Mouse (Mus musculus) testis, adult 2 months (tissue): Measurements from ENCODE around the gene Aven. TPM values are rescaled to one million over a fixed set of nuclear protein-coding genes. Genes with fewer than 3 reads are reported as not detected.

Experiments
- H3K27ac ChIP-seq: fragments of 200-500 bp; 2 replicates; pipeline ENCODE4 v1.5.1; 2012; ENCODE audit warnings: low read depth, low read length; ENCODE audit not compliant: control insufficient read depth, insufficient read depth
- H3K27me3 ChIP-seq: fragments of 200-500 bp; 2 replicates; pipeline ENCODE4 v1.6.1; 2012; ENCODE audit warnings: mild to moderate bottlenecking, low read length, moderate library complexity; ENCODE audit not compliant: control insufficient read depth, insufficient read depth
- H3K36me3 ChIP-seq: fragments of 200-500 bp; 2 replicates; pipeline ENCODE4 v1.6.1; 2012; ENCODE audit warnings: mild to moderate bottlenecking, low read length; ENCODE audit not compliant: control insufficient read depth, insufficient read depth
- H3K4me1 ChIP-seq: fragments of 200-500 bp; 2 replicates; pipeline ENCODE4 v1.6.1; 2012; ENCODE audit warnings: low read length; ENCODE audit not compliant: control insufficient read depth, insufficient read depth
- H3K4me3 ChIP-seq: fragments of 200-500 bp; 2 replicates; pipeline ENCODE4 v1.5.1; 2012; ENCODE audit warnings: low read depth, mild to moderate bottlenecking, low read length, moderate library complexity, mixed read lengths; ENCODE audit not compliant: control insufficient read depth
- CTCF ChIP-seq: fragments of 200-500 bp; IDR thresholded peaks from 2 replicates; pipeline ENCODE4 v1.5.1; 2012; ENCODE audit warnings: low read depth, mild to moderate bottlenecking, inconsistent platforms, low read length, moderate library complexity; ENCODE audit not compliant: control insufficient read depth, insufficient read depth, insufficient replicate concordance
- POLR2A ChIP-seq: fragments of 200-500 bp; IDR thresholded peaks from 2 replicates; pipeline ENCODE4 v1.6.1; 2012; ENCODE audit warnings: low read depth, mild to moderate bottlenecking, inconsistent platforms, low read length, moderate library complexity; ENCODE audit not compliant: control insufficient read depth
- polyA plus RNA-seq: library from polyadenylated mRNA; depleted of rRNA; stranded (reverse); fragments of >200 nt; gene quantifications from 2 replicates; pipeline ENCODE4 v1.2.3, GENCODE M21; 2012

Gene Aven
- polyA plus RNA-seq, 1 experiment = 155 TPM

- no peaks in the 10 kb centered on the region for H3K27me3 ChIP-seq
- H3K36me3 ChIP-seq = no peaks in the 10 kb centered on the region
- TF ChIP-seq CTCF (no peak), POLR2A (no peak)
- no peak overlapping the region for H3K4me3 ChIP-seq
- H3K4me1 ChIP-seq = peaks cover 3% of the 10 kb centered on the region; the same call in 1 of the 2 replicates
- no peak overlapping the region for H3K27ac ChIP-seq
Measured at GRCm38 (mm10) chr2:112625156-112625555, 132.4 kb downstream of the Aven start.

- no peaks in the 10 kb centered on the region for H3K4me1 ChIP-seq
- no peak overlapping the region for H3K27ac ChIP-seq
- no peaks in the 10 kb centered on the region for H3K36me3 ChIP-seq
- no peaks in the 10 kb centered on the region for H3K27me3 ChIP-seq
- H3K4me3 ChIP-seq = no peak overlapping the region
- TF ChIP-seq CTCF (no peak), POLR2A (no peak)
Measured at GRCm38 (mm10) chr2:112630669-112631068, 137.9 kb downstream of the Aven start.

- H3K4me3 ChIP-seq = no peak overlapping the region
- no peaks in the 10 kb centered on the region for H3K36me3 ChIP-seq
- H3K27ac ChIP-seq = no peak overlapping the region
- TF ChIP-seq POLR2A = no peak
- TF ChIP-seq CTCF = no peak
- H3K4me1 ChIP-seq = no peaks in the 10 kb centered on the region
- H3K27me3 ChIP-seq = no peaks in the 10 kb centered on the region
Measured at GRCm38 (mm10) chr2:112632536-112632935, 139.8 kb downstream of the Aven start.

GRCm38 (mm10) chr2:112637206-112637605 is 144.4 kb downstream of the Aven start:
- no peaks in the 10 kb centered on the region for H3K36me3 ChIP-seq
- TF ChIP-seq POLR2A = no peak
- TF ChIP-seq CTCF = no peak
- H3K27me3 ChIP-seq = no peaks in the 10 kb centered on the region
- H3K27ac ChIP-seq = no peak overlapping the region
- no peak overlapping the region for H3K4me3 ChIP-seq
- no peaks in the 10 kb centered on the region for H3K4me1 ChIP-seq

- Histone ChIP-seq H3K27me3 (no peaks in the 10 kb centered on the region), H3K4me1 (no peaks in the 10 kb centered on the region), H3K27ac (no peak overlapping the region), H3K36me3 (no peaks in the 10 kb centered on the region), H3K4me3 (no peak overlapping the region)
- TF ChIP-seq CTCF (no peak), POLR2A (no peak)
Measured at GRCm38 (mm10) chr2:112653836-112654235, 161.1 kb downstream of the Aven start.

GRCm38 (mm10) chr2:112656131-112656530 is 163.4 kb downstream of the Aven start:
- no peak overlapping the region for H3K4me3 ChIP-seq
- no peaks in the 10 kb centered on the region for H3K36me3 ChIP-seq
- no peak overlapping the region for H3K27ac ChIP-seq
- H3K27me3 ChIP-seq = no peaks in the 10 kb centered on the region
- no peak for TF ChIP-seq CTCF
- no peak for TF ChIP-seq POLR2A
- H3K4me1 ChIP-seq = no peaks in the 10 kb centered on the region

- Histone ChIP-seq H3K36me3 (no peaks in the 10 kb centered on the region), H3K4me1 (no peaks in the 10 kb centered on the region)
- TF ChIP-seq POLR2A (no peak), CTCF (no peak)
Measured at GRCm38 (mm10) chr2:112669461-112669860, 176.7 kb downstream of the Aven start.

GRCm38 (mm10) chr2:112676175-112676574 is 183.4 kb downstream of the Aven start:
- no peaks in the 10 kb centered on the region for H3K4me1 ChIP-seq
- H3K4me3 ChIP-seq = no peak overlapping the region
- H3K36me3 ChIP-seq = no peaks in the 10 kb centered on the region
- no peak overlapping the region for H3K27ac ChIP-seq
- TF ChIP-seq CTCF (no peak), POLR2A (no peak)
- no peaks in the 10 kb centered on the region for H3K27me3 ChIP-seq

More at GRCm38 (mm10) chr2:112669461-112669860, 176.7 kb downstream of the Aven start:
- Histone ChIP-seq H3K27me3 (no peaks in the 10 kb centered on the region), H3K4me3 (no peak overlapping the region), H3K27ac (no peak overlapping the region)
